Mouse (Mus musculus): ENCODE data around the gene Vmn2r87.

GRCm38 (mm10) chr10:130470311-130470760 is 26.9 kb downstream of the Vmn2r87 start:
- TF ChIP-seq CTCF (IDR thresholded peaks at IDR 0.05; ENCODE audit: control insufficient read depth, insufficient read depth, insufficient read length) (no peak), MAX (IDR thresholded peaks at IDR 0.05) (no peak)

Data from C2C12 (cell line).